Mouse (Mus musculus) ES-E14 (cell line): Measurements from ENCODE around the gene Gpa33.

Source experiments
- CHD2 ChIP-seq: IDR thresholded peaks from 2 replicates; pipeline ENCODE4 v1.6.1; 2014; ENCODE audit warnings: mild to moderate bottlenecking, low read depth, low read length, inconsistent platforms
- MAFK ChIP-seq: IDR thresholded peaks from 2 replicates; pipeline ENCODE4 v1.6.1; 2014; ENCODE audit warnings: mild to moderate bottlenecking, low read depth, low read length, inconsistent platforms; ENCODE audit not compliant: insufficient read depth

GRCm38 (mm10) chr1:166115719-166116118, 14.3 kb upstream of the Gpa33 start:
- TF ChIP-seq MAFK (no peak), CHD2 (no peak)
